ENCODE assay signal across 27 mouse cellular contexts in the genomic region with DNA sequence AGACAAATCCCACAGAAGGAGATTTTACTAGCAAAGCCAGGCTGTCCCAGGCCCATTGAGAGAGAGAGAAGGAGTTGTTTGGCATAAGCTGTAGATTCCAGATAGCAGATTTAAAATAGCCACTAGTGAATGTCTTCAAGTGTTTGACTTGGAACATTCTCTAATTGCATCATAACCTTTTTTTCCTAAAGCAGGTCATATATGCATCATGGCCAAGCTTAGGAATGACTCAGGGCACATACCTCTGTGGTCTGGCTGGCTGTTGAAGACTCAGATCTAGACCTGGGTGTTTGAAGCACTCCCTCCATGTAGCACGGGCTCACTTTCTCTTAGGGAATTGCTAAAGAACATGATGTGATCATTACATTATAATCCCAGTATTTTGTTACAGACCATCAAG. TPM values are rescaled to one million over a fixed set of nuclear protein-coding genes. Genes with fewer than 3 reads are reported as not detected.
DNase-seq lines count a peak whose midpoint lies in the region; ATAC-seq and TF ChIP-seq lines count a peak whose summit lies in the region.
"Had no signal": no experiment of that assay in that cellular context is flagged by ENCODE, and none has a peak within 500 bp of the region (broad histone marks: within the 10 kb centered on the region; RNA-seq: fewer than 3 reads in every experiment).

No protein-coding gene starts in this region.

- no peaks in the 10 kb centered on the region for H3K27me3 ChIP-seq in heart, embryonic 15.5 days
- peaks cover 9% of the 10 kb centered on the region for H3K27me3 ChIP-seq in limb, embryonic 13.5 days
- H3K27me3 ChIP-seq in limb, embryonic 10.5 days (ENCODE audit: low read depth, poor library complexity, severe bottlenecking): no peaks in the 10 kb centered on the region
- no peaks in the 10 kb centered on the region for H3K27me3 ChIP-seq in lung, postnatal 0 days (replicated peaks; ENCODE audit: insufficient read depth, low read length)
- H3K27me3 ChIP-seq: embryonic facial prominence, embryonic 15.5 days; forebrain, embryonic 12.5 days had no signal

- peak; percentile 87 for TF ChIP-seq EP300 in lung, postnatal 0 days (IDR thresholded peaks at IDR 0.05)

- H3K36me3 ChIP-seq in heart, embryonic 15.5 days: no peaks in the 10 kb centered on the region
- no peaks in the 10 kb centered on the region for H3K36me3 ChIP-seq in limb, embryonic 13.5 days
- no peaks in the 10 kb centered on the region for H3K36me3 ChIP-seq in limb, embryonic 10.5 days
- no peaks in the 10 kb centered on the region for H3K36me3 ChIP-seq in lung, postnatal 0 days (ENCODE audit: insufficient read depth, low read length)
- H3K36me3 ChIP-seq: embryonic facial prominence, embryonic 13.5 days; embryonic facial prominence, embryonic 15.5 days; forebrain, embryonic 10.5 days; forebrain, embryonic 12.5 days had no signal

- peak; percentile 22; the same call in 1 of the 2 replicates for ATAC-seq in heart, embryonic 15.5 days (replicated peaks; ENCODE audit: insufficient number of reproducible peaks, insufficient read depth, low FRiP score, low read depth)
- ATAC-seq in limb, embryonic 13.5 days (ENCODE audit: low FRiP score, low read depth): 0 out of 2 replicates have a peak, but pooled peaks have one; percentile 51
- ATAC-seq in lung, postnatal 0 days: peak; percentile 98
- ATAC-seq: forebrain, embryonic 14.5 days had no signal

- H3K4me1 ChIP-seq in heart, embryonic 15.5 days (replicated peaks): no peaks in the 10 kb centered on the region
- H3K4me1 ChIP-seq in limb, embryonic 13.5 days: peaks cover 11% of the 10 kb centered on the region; the same call in 1 of the 2 replicates
- H3K4me1 ChIP-seq in limb, embryonic 10.5 days: peaks cover 7% of the 10 kb centered on the region; the same call in 1 of the 2 replicates
- H3K4me1 ChIP-seq in lung, postnatal 0 days (ENCODE audit: insufficient read depth, low read depth, low read length): no peaks in the 10 kb centered on the region
- H3K4me1 ChIP-seq in lung, adult 2 months (ENCODE audit: control insufficient read depth, insufficient read depth, low read length): no peaks in the 10 kb centered on the region
- H3K4me1 ChIP-seq: embryonic facial prominence, embryonic 13.5 days; embryonic facial prominence, embryonic 15.5 days; forebrain, embryonic 12.5 days had no signal

- DNase-seq in heart, postnatal 4 days: no peak
- no peak for DNase-seq in limb, embryonic 10.5 days (ENCODE audit: low spot score)
- peak; percentile 90 for DNase-seq in lung, postnatal 0 days (ENCODE audit: low spot score)
- DNase-seq in lung, postnatal 14 days: no peak
- peak; percentile 28 for DNase-seq in lung, postnatal 36 days
- DNase-seq in lung, adult 2 months: no peak
- DNase-seq: adrenal gland, adult 2 months; adrenal gland, postnatal 10 days; adrenal gland, postnatal 25 days; cerebellum, adult 11 months; cerebellum, adult 18-20 months; cerebellum, adult 8-10 months; cerebellum, adult 9-11 months; cerebellum, postnatal 14 days; cerebellum, postnatal 36 days; embryo, embryonic 11 days had no signal

- no peaks in the 10 kb centered on the region for H3K9me3 ChIP-seq in heart, embryonic 15.5 days (replicated peaks)
- H3K9me3 ChIP-seq in limb, embryonic 13.5 days: no peaks in the 10 kb centered on the region
- H3K9me3 ChIP-seq in limb, embryonic 10.5 days (replicated peaks): no peaks in the 10 kb centered on the region
- H3K9me3 ChIP-seq in lung, postnatal 0 days (ENCODE audit: low read length): no peaks in the 10 kb centered on the region
- H3K9me3 ChIP-seq: embryonic facial prominence, embryonic 13.5 days; embryonic facial prominence, embryonic 15.5 days; forebrain, embryonic 10.5 days; forebrain, embryonic 12.5 days had no signal

- no peak overlapping the region for H3K4me3 ChIP-seq in heart, embryonic 15.5 days
- H3K4me3 ChIP-seq in limb, embryonic 13.5 days: no peak overlapping the region
- H3K4me3 ChIP-seq in limb, embryonic 10.5 days: no peak overlapping the region
- no peak overlapping the region for H3K4me3 ChIP-seq in lung, postnatal 0 days (ENCODE audit: low read depth, low read length)
- no peak overlapping the region for H3K4me3 ChIP-seq in lung, adult 2 months (replicated peaks; ENCODE audit: extremely low read depth, low read depth, low read length)
- H3K4me3 ChIP-seq: embryonic facial prominence, embryonic 13.5 days; embryonic facial prominence, embryonic 15.5 days; erythroblast, embryonic 14.5 days; forebrain, embryonic 10.5 days; forebrain, embryonic 12.5 days had no signal

- no peak for TF ChIP-seq POLR2A in lung, adult 2 months (IDR thresholded peaks at IDR 0.05; ENCODE audit: borderline replicate concordance, extremely low read depth, low read depth, low read length)

- H3K27ac ChIP-seq in heart, embryonic 15.5 days: no peak overlapping the region
- no peak overlapping the region for H3K27ac ChIP-seq in limb, embryonic 13.5 days
- H3K27ac ChIP-seq in limb, embryonic 10.5 days: no peak overlapping the region
- no peak overlapping the region for H3K27ac ChIP-seq in lung, postnatal 0 days (ENCODE audit: low read length)
- H3K27ac ChIP-seq: embryonic facial prominence, embryonic 13.5 days; embryonic facial prominence, embryonic 15.5 days; forebrain, embryonic 10.5 days; forebrain, embryonic 12.5 days had no signal

- no peak for TF ChIP-seq CTCF in lung, postnatal 0 days (IDR thresholded peaks at IDR 0.05)
- TF ChIP-seq CTCF in lung, adult 2 months (IDR thresholded peaks at IDR 0.05; ENCODE audit: insufficient read depth, low read length): no peak

- H3K4me2 ChIP-seq in heart, embryonic 15.5 days: no peak overlapping the region
- H3K4me2 ChIP-seq in limb, embryonic 13.5 days (replicated peaks): no peak overlapping the region
- no peak overlapping the region for H3K4me2 ChIP-seq in lung, postnatal 0 days (replicated peaks; ENCODE audit: low read depth, low read length)
- H3K4me2 ChIP-seq: embryonic facial prominence, embryonic 13.5 days; embryonic facial prominence, embryonic 15.5 days; forebrain, embryonic 12.5 days had no signal

- WGBS in heart, embryonic 15.5 days: 55% methylated on average over 1 of the region's 1 CpGs
- WGBS in limb, embryonic 13.5 days: 66% methylated on average over 1 of the region's 1 CpGs
- 89% methylated on average over 1 of the region's 1 CpGs for WGBS in limb, embryonic 10.5 days
- WGBS in lung, postnatal 0 days: 50% methylated on average over 1 of the region's 1 CpGs
- 48% methylated on average over 1 of the region's 1 CpGs for WGBS in lung, adult 2 months

- no peak overlapping the region for H3K9ac ChIP-seq in heart, embryonic 15.5 days
- no peak overlapping the region for H3K9ac ChIP-seq in limb, embryonic 13.5 days
- H3K9ac ChIP-seq in lung, postnatal 0 days (replicated peaks; ENCODE audit: low read depth): no peak overlapping the region
- H3K9ac ChIP-seq: embryonic facial prominence, embryonic 13.5 days; embryonic facial prominence, embryonic 15.5 days; forebrain, embryonic 12.5 days had no signal

RNA-seq across cellular contexts. Expression of a gene that starts 12.6 kb away (rescaled TPM):
- polyA plus RNA-seq in heart, embryonic 15.5 days (2015; fragmentation: Nextera tagmentation; extraction: Ambion mirVana): 2.4 and 3.7 TPM in 2 replicates
- 1 to 10 TPM in 1 of 2 experiments, under 1 TPM in 1; 0.99 to 1.2 TPM for total RNA-seq in heart, postnatal 4 days (2021)
- 8.0 and 12.8 TPM in 2 replicates for polyA plus RNA-seq in limb, embryonic 13.5 days (2015; fragmentation: Nextera tagmentation; extraction: Ambion mirVana)
- polyA plus RNA-seq in limb, embryonic 10.5 days (2016; fragmentation: Nextera tagmentation; extraction: Ambion mirVana): 4.8 and 5.2 TPM in 2 replicates
- polyA plus RNA-seq in lung, postnatal 0 days (2015; fragmentation: Nextera tagmentation; extraction: Ambion mirVana): 1.9 TPM in 2 replicates
- polyA plus RNA-seq in lung, adult 2 months (2012; rRNA removed): 0.67 and 0.88 TPM in 2 replicates
- total RNA-seq: common myeloid progenitor, adult 5-6 weeks; MEL had no signal
- polyA plus RNA-seq: C2C12; erythroblast, embryonic 14.5 days had no signal

Comparison
In these comparisons a context has a peak if more than half of its experiments do, and no peak if none do; other contexts are left out.
1. DNase-seq: peak in lung, postnatal 0 days (single experiment) and lung, postnatal 36 days (single experiment); none in heart, postnatal 4 days (single experiment), limb, embryonic 10.5 days (single experiment), lung, postnatal 14 days (single experiment) and lung, adult 2 months (single experiment).
2. ATAC-seq: peak in every context shown above with its lines; median percentile 98 in lung, postnatal 0 days; 51 in limb, embryonic 13.5 days; 22 in heart, embryonic 15.5 days.